ENCODE assay signal across 8 mouse cellular contexts in genomic region chr4:150913743-150914142, GRCm38 (mm10). TPM values are rescaled to one million over a fixed set of nuclear protein-coding genes. Genes with fewer than 3 reads are reported as not detected.
DNase-seq lines count a peak whose midpoint lies in the region; ATAC-seq and TF ChIP-seq lines count a peak whose summit lies in the region.

No protein-coding gene starts in this region.

- peaks cover 29% of the 10 kb centered on the region for H3K4me1 ChIP-seq in lung, embryonic 15.5 days
- H3K4me1 ChIP-seq in embryonic facial prominence, embryonic 12.5 days, result peaks cover 20% of the 10 kb centered on the region
- H3K4me1 ChIP-seq in limb, embryonic 10.5 days, result peaks cover 32% of the 10 kb centered on the region
- peaks cover 13% of the 10 kb centered on the region for H3K4me1 ChIP-seq in olfactory bulb, adult 2 months (ENCODE audit: control insufficient read depth, insufficient read depth, low read length)

- no peaks in the 10 kb centered on the region for H3K27me3 ChIP-seq in lung, embryonic 15.5 days
- H3K27me3 ChIP-seq in embryonic facial prominence, embryonic 12.5 days, result no peaks in the 10 kb centered on the region
- H3K27me3 ChIP-seq in limb, embryonic 10.5 days (ENCODE audit: low read depth, poor library complexity, severe bottlenecking), result no peaks in the 10 kb centered on the region

- TF ChIP-seq CTCF in olfactory bulb, adult 2 months (IDR thresholded peaks at IDR 0.05; ENCODE audit: insufficient read depth, low read depth, low read length), result no peak

- no peak for DNase-seq in lung, adult 18-20 months
- DNase-seq in limb, embryonic 10.5 days (ENCODE audit: low spot score), result no peak
- no peak for DNase-seq in natural killer cell, adult 2 months (ENCODE audit: low spot score in 2 of 2)
- DNase-seq in right cerebral cortex, postnatal 36 days (ENCODE audit: low spot score in 2 of 2), result no peak
- no peak for DNase-seq in right cerebral cortex, postnatal 14 days

- H3K4me2 ChIP-seq in lung, embryonic 15.5 days, result peak overlapping the region; percentile 57
- H3K4me2 ChIP-seq in embryonic facial prominence, embryonic 12.5 days (replicated peaks), result peak overlapping the region; percentile 66

- TF ChIP-seq POLR2A in olfactory bulb, adult 2 months (IDR thresholded peaks at IDR 0.05; ENCODE audit: insufficient read depth, low read depth, low read length), result no peak

- peak overlapping the region; percentile 92 for H3K27ac ChIP-seq in lung, embryonic 15.5 days
- peak overlapping the region; percentile 85 for H3K27ac ChIP-seq in embryonic facial prominence, embryonic 12.5 days
- H3K27ac ChIP-seq in limb, embryonic 10.5 days, result peak overlapping the region; percentile 95
- H3K27ac ChIP-seq in olfactory bulb, adult 2 months (ENCODE audit: insufficient read depth, low read depth, low read length), result peak overlapping the region; percentile 58; the same call in 1 of the 2 replicates

- no peaks in the 10 kb centered on the region for H3K9me3 ChIP-seq in lung, embryonic 15.5 days
- no peaks in the 10 kb centered on the region for H3K9me3 ChIP-seq in embryonic facial prominence, embryonic 12.5 days
- no peaks in the 10 kb centered on the region for H3K9me3 ChIP-seq in limb, embryonic 10.5 days (replicated peaks)

- H3K36me3 ChIP-seq in lung, embryonic 15.5 days, result no peaks in the 10 kb centered on the region
- no peaks in the 10 kb centered on the region for H3K36me3 ChIP-seq in embryonic facial prominence, embryonic 12.5 days
- H3K36me3 ChIP-seq in limb, embryonic 10.5 days, result no peaks in the 10 kb centered on the region

- no peak for ATAC-seq in lung, embryonic 15.5 days (ENCODE audit: borderline replicate concordance, extremely low read depth, low FRiP score, low TSS enrichment)
- ATAC-seq in embryonic facial prominence, embryonic 12.5 days (ENCODE audit: insufficient number of reproducible peaks, insufficient read depth, low FRiP score, low TSS enrichment), result no peak

- peak overlapping the region; percentile 64 for H3K4me3 ChIP-seq in lung, embryonic 15.5 days
- peak overlapping the region; percentile 66 for H3K4me3 ChIP-seq in embryonic facial prominence, embryonic 12.5 days
- peak overlapping the region; percentile 77 for H3K4me3 ChIP-seq in limb, embryonic 10.5 days
- peak overlapping the region; percentile 65 for H3K4me3 ChIP-seq in olfactory bulb, adult 2 months (ENCODE audit: insufficient read depth, low read depth, low read length)

- peak overlapping the region; percentile 76 for H3K9ac ChIP-seq in lung, embryonic 15.5 days
- H3K9ac ChIP-seq in embryonic facial prominence, embryonic 12.5 days, result peak overlapping the region; percentile 80

- WGBS in lung, embryonic 15.5 days, result 11% methylated on average over 12 of the region's 12 CpGs
- 18% methylated on average over 12 of the region's 12 CpGs for WGBS in embryonic facial prominence, embryonic 12.5 days
- WGBS in limb, embryonic 10.5 days, result 24% methylated on average over 12 of the region's 12 CpGs
- WGBS in olfactory bulb, adult 2 months, result 12% methylated on average over 12 of the region's 12 CpGs

RNA-seq across cellular contexts. Expression of gene Park7, which starts 0.5 kb away (rescaled TPM):
- polyA plus RNA-seq in lung, embryonic 15.5 days (2015; fragmentation: Nextera tagmentation; extraction: Ambion mirVana), result 423 and 449 TPM in 2 replicates
- 425 and 444 TPM in 2 replicates for polyA plus RNA-seq in embryonic facial prominence, embryonic 12.5 days (2016; fragmentation: Nextera tagmentation; extraction: Ambion mirVana)
- 526 and 559 TPM in 2 replicates for polyA plus RNA-seq in limb, embryonic 10.5 days (2016; fragmentation: Nextera tagmentation; extraction: Ambion mirVana)
- polyA plus RNA-seq in olfactory bulb, adult 2 months (2012; ENCODE audit: insufficient read depth, insufficient read length, low replicate concordance, missing spikeins), result not detected in 2 replicates

RNA-seq across cellular contexts. Expression of gene Tnfrsf9, which starts 0.6 kb away (rescaled TPM):
- polyA plus RNA-seq in lung, embryonic 15.5 days (2015; fragmentation: Nextera tagmentation; extraction: Ambion mirVana), result 0.26 and 0.29 TPM in 2 replicates
- 0.29 and 1.0 TPM in 2 replicates for polyA plus RNA-seq in embryonic facial prominence, embryonic 12.5 days (2016; fragmentation: Nextera tagmentation; extraction: Ambion mirVana)
- polyA plus RNA-seq in limb, embryonic 10.5 days (2016; fragmentation: Nextera tagmentation; extraction: Ambion mirVana), result 0.59 and 1.1 TPM in 2 replicates
- polyA plus RNA-seq in olfactory bulb, adult 2 months (2012; ENCODE audit: insufficient read depth, insufficient read length, low replicate concordance, missing spikeins), result not detected in 2 replicates
